Mouse (Mus musculus) kidney, adult 2 months (tissue): Measurements from ENCODE around the gene Wdfy3. TPM values are rescaled to one million over a fixed set of nuclear protein-coding genes. Genes with fewer than 3 reads are reported as not detected.

Experiments
- DNase-seq: peaks from one replicate; pipeline ENCODE4 v3.0.0; 2021
- H3K27ac ChIP-seq: fragments of 200-500 bp; 2 replicates; pipeline ENCODE4 v1.5.1; 2012; ENCODE audit warnings: low read depth, low read length, control low read depth, inconsistent platforms; ENCODE audit not compliant: insufficient read depth
- H3K27me3 ChIP-seq: fragments of 200-500 bp; replicated peaks from 2 replicates; pipeline ENCODE4 v1.6.1; 2012; ENCODE audit warnings: mild to moderate bottlenecking, moderate library complexity, low read length, inconsistent platforms; ENCODE audit not compliant: control insufficient read depth, insufficient read depth
- H3K36me3 ChIP-seq: fragments of 200-500 bp; 2 replicates; pipeline ENCODE4 v1.6.1; 2012; ENCODE audit warnings: mild to moderate bottlenecking, moderate library complexity, low read length, inconsistent platforms; ENCODE audit not compliant: control insufficient read depth, insufficient read depth
- H3K4me1 ChIP-seq: fragments of 200-500 bp; 2 replicates; pipeline ENCODE4 v1.6.1; 2011; ENCODE audit warnings: low read length; ENCODE audit not compliant: control insufficient read depth, insufficient read depth
- H3K4me3 ChIP-seq: fragments of 200-500 bp; 2 replicates; pipeline ENCODE4 v1.5.1; 2011; ENCODE audit warnings: mild to moderate bottlenecking, low read depth, low read length, control low read depth; ENCODE audit not compliant: insufficient read depth
- CTCF ChIP-seq: fragments of 200-500 bp; conservative IDR thresholded peaks from 2 replicates; pipeline ENCODE4 v1.5.1; 2011; ENCODE audit warnings: low read depth, mild to moderate bottlenecking, control low read depth, low read length, moderate library complexity, mixed read lengths; ENCODE audit not compliant: insufficient read depth, insufficient read length
- POLR2A ChIP-seq: fragments of 200-500 bp; IDR thresholded peaks from one replicate; pipeline ENCODE4 v1.6.1; 2011; ENCODE audit warnings: low read depth, low read length, control low read depth
- WGBS: fragments of 180-500 bp; shearing (Covaris S2); methylation state at CpG from one replicate; pipeline ENCODE4 v1.1.7; 2018; 5-methylcytosine and 5-hydroxymethylcytosine counted together
- polyA plus RNA-seq: library from polyadenylated mRNA; depleted of rRNA; stranded (reverse); fragments of >200 nt; gene quantifications from 2 replicates; pipeline ENCODE4 v1.2.3, GENCODE M21; 2012

The Wdfy3 gene
- polyA plus RNA-seq, 1 experiment: 39.7 TPM

- DNase-seq: peak; percentile 57
- no peak overlapping the region for H3K27ac ChIP-seq
- H3K27me3 ChIP-seq: no peaks in the 10 kb centered on the region
- no peaks in the 10 kb centered on the region for H3K36me3 ChIP-seq
- H3K4me1 ChIP-seq: peaks cover 20% of the 10 kb centered on the region; the same call in 1 of the 2 replicates
- no peak for TF ChIP-seq POLR2A
- no peak for TF ChIP-seq CTCF
- 72% methylated on average over 7 of the region's 7 CpGs for WGBS
- no peak overlapping the region for H3K4me3 ChIP-seq
Measured at GRCm38 (mm10) chr5:102013781-102014180, 55.9 kb downstream of the Wdfy3 start.

- H3K4me3 ChIP-seq: no peak overlapping the region
- peaks cover 22% of the 10 kb centered on the region; the same call in 1 of the 2 replicates for H3K4me1 ChIP-seq
- no peaks in the 10 kb centered on the region for H3K27me3 ChIP-seq
- no peak for TF ChIP-seq CTCF
- TF ChIP-seq POLR2A: no peak
- H3K27ac ChIP-seq: no peak overlapping the region
- 74% methylated on average over 2 of the region's 2 CpGs for WGBS
- peaks cover 2% of the 10 kb centered on the region; the same call in 1 of the 2 replicates for H3K36me3 ChIP-seq
- DNase-seq: no peak
Measured at GRCm38 (mm10) chr5:102010961-102011360, 58.8 kb downstream of the Wdfy3 start.

GRCm38 (mm10) chr5:102009606-102010005 lies 60.1 kb downstream of the Wdfy3 start:
- TF ChIP-seq POLR2A: no peak
- TF ChIP-seq CTCF: no peak
- Histone ChIP-seq H3K4me3 (no peak overlapping the region), H3K36me3 (peaks cover 2% of the 10 kb centered on the region; the same call in 1 of the 2 replicates), H3K4me1 (peaks cover 22% of the 10 kb centered on the region; the same call in 1 of the 2 replicates), H3K27me3 (no peaks in the 10 kb centered on the region), H3K27ac (no peak overlapping the region)
- 53% methylated on average over 6 of the region's 6 CpGs for WGBS
- DNase-seq: peak; percentile 34

GRCm38 (mm10) chr5:102008712-102009111 lies 61.0 kb downstream of the Wdfy3 start:
- H3K4me1 ChIP-seq: peaks cover 24% of the 10 kb centered on the region; the same call in 1 of the 2 replicates
- DNase-seq: no peak
- 80% methylated on average over 7 of the region's 7 CpGs for WGBS
- no peaks in the 10 kb centered on the region for H3K27me3 ChIP-seq
- no peak for TF ChIP-seq POLR2A
- TF ChIP-seq CTCF: no peak
- H3K27ac ChIP-seq: no peak overlapping the region
- H3K36me3 ChIP-seq: peaks cover 2% of the 10 kb centered on the region; the same call in 1 of the 2 replicates
- H3K4me3 ChIP-seq: no peak overlapping the region

GRCm38 (mm10) chr5:102006218-102006941 lies 63.3 kb downstream of the Wdfy3 start:
- no peak for TF ChIP-seq POLR2A
- no peak for TF ChIP-seq CTCF
- Histone ChIP-seq H3K27me3 (no peaks in the 10 kb centered on the region), H3K36me3 (peaks cover 2% of the 10 kb centered on the region; the same call in 1 of the 2 replicates), H3K27ac (peak overlapping the region; percentile 39), H3K4me3 (no peak overlapping the region), H3K4me1 (peaks cover 22% of the 10 kb centered on the region; the same call in 1 of the 2 replicates)
- 63% methylated on average over 6 of the region's 6 CpGs for WGBS
- DNase-seq: no peak

- no peak overlapping the region for H3K4me3 ChIP-seq
- no peak for DNase-seq
- WGBS: 45% methylated on average over 3 of the region's 3 CpGs
- H3K36me3 ChIP-seq: peaks cover under 1% of the 10 kb centered on the region; the same call in 1 of the 2 replicates
- H3K27me3 ChIP-seq: no peaks in the 10 kb centered on the region
- H3K27ac ChIP-seq: no peak overlapping the region
- H3K4me1 ChIP-seq: peaks cover 12% of the 10 kb centered on the region; the same call in 1 of the 2 replicates
- TF ChIP-seq POLR2A (no peak), CTCF (no peak)
Measured at GRCm38 (mm10) chr5:102003371-102003770, 66.3 kb downstream of the Wdfy3 start.

- WGBS: 63% methylated on average over 8 of the region's 8 CpGs
Measured at GRCm38 (mm10) chr5:102001026-102001425, 68.7 kb downstream of the Wdfy3 start.

More at GRCm38 (mm10) chr5:102001026-102001425, 68.7 kb downstream of the Wdfy3 start:
- H3K36me3 ChIP-seq: no peaks in the 10 kb centered on the region
- H3K4me1 ChIP-seq: peaks cover 6% of the 10 kb centered on the region; the same call in 1 of the 2 replicates
- no peak for TF ChIP-seq POLR2A
- peak; percentile 34 for TF ChIP-seq CTCF
- no peaks in the 10 kb centered on the region for H3K27me3 ChIP-seq
- no peak overlapping the region for H3K27ac ChIP-seq
- H3K4me3 ChIP-seq: no peak overlapping the region
- no peak for DNase-seq
